Mouse (Mus musculus) liver, adult 2 months (tissue): ENCODE measurements around the gene Satb2.

Experiments
- CTCF ChIP-seq: fragments of 200-500 bp; IDR thresholded peaks from 2 replicates; pipeline ENCODE4 v1.5.1; 2011; ENCODE audit warnings: low read depth, low read length, control low read depth
- POLR2A ChIP-seq: fragments of 200-500 bp; IDR thresholded peaks from 2 replicates; pipeline ENCODE4 v1.6.1; 2011; ENCODE audit warnings: low read length, control low read depth; ENCODE audit not compliant: insufficient read depth; ENCODE audit errors: extremely low read depth

- TF ChIP-seq CTCF: no peak
- TF ChIP-seq POLR2A: no peak
Observed at GRCm38 (mm10) chr1:56964493-56964892, 14.0 kb downstream of the Satb2 start.
